ENCODE assay signal across 29 mouse cellular contexts in genomic region chr7:25585351-25586204, GRCm38 (mm10). TPM values are rescaled to one million over a fixed set of nuclear protein-coding genes. Genes with fewer than 3 reads are reported as not detected.
DNase-seq lines count a peak whose midpoint lies in the region; ATAC-seq lines count a peak whose summit lies in the region.
"Had no signal": no experiment of that assay in that cellular context is flagged by ENCODE, and none has a peak within 500 bp of the region (broad histone marks: within the 10 kb centered on the region; RNA-seq: fewer than 3 reads in every experiment).

No protein-coding gene starts in this region.

- no peak overlapping the region for H3K4me3 ChIP-seq in neural tube, embryonic 15.5 days (replicated peaks)
- no peak overlapping the region for H3K4me3 ChIP-seq in forebrain, embryonic 13.5 days
- H3K4me3 ChIP-seq: embryonic facial prominence, embryonic 12.5 days; embryonic facial prominence, embryonic 15.5 days; forebrain, embryonic 15.5 days; heart, embryonic 12.5 days; heart, embryonic 15.5 days had no signal

- ATAC-seq in neural tube, embryonic 15.5 days (ENCODE audit: low FRiP score) = no peak
- ATAC-seq in neutrophil, adult 5-6 weeks (ENCODE audit: extremely low read depth, insufficient number of reproducible peaks, low FRiP score, poor library complexity, severe bottlenecking) = peak; percentile 56; the same call in 1 of the 2 replicates
- no peak for ATAC-seq in forebrain, embryonic 13.5 days
- ATAC-seq: forebrain, embryonic 15.5 days; hindbrain, postnatal 0 days; inflammation-experienced regulatory T-cells, adult 6 months; intestine, embryonic 16.5 days had no signal

- DNase-seq in neural tube, embryonic 10.5 days (ENCODE audit: extremely low spot score, low spot score) = peak; percentile 4
- peak; percentile 62 for DNase-seq in A20 (ENCODE audit: low read depth, low spot score)
- peak; percentile 56 to 58 for DNase-seq in B cell, adult 2 months
- no peak for DNase-seq in thymus, postnatal 36 days
- DNase-seq: adrenal gland, adult 2 months; adrenal gland, postnatal 14 days; cerebellum, adult 18-20 months; cerebellum, adult 9-10 months; cerebellum, postnatal 14 days; gastrocnemius, postnatal 25 days; heart, postnatal 10 days; heart, postnatal 4 days had no signal

- no peak overlapping the region for H3K9ac ChIP-seq in neural tube, embryonic 15.5 days (replicated peaks)
- H3K9ac ChIP-seq in forebrain, embryonic 13.5 days = no peak overlapping the region
- H3K9ac ChIP-seq: embryonic facial prominence, embryonic 12.5 days; embryonic facial prominence, embryonic 15.5 days; forebrain, embryonic 15.5 days; heart, embryonic 12.5 days; heart, embryonic 15.5 days; hindbrain, embryonic 14.5 days had no signal

- H3K27me3 ChIP-seq in neural tube, embryonic 15.5 days (replicated peaks) = no peaks in the 10 kb centered on the region
- no peaks in the 10 kb centered on the region for H3K27me3 ChIP-seq in forebrain, embryonic 13.5 days
- H3K27me3 ChIP-seq: embryonic facial prominence, embryonic 12.5 days; embryonic facial prominence, embryonic 15.5 days; forebrain, embryonic 15.5 days; heart, embryonic 12.5 days; heart, embryonic 15.5 days had no signal

- WGBS in neural tube, embryonic 15.5 days = 83% methylated on average over 9 of the region's 9 CpGs
- WGBS in forebrain, embryonic 13.5 days = 79% methylated on average over 9 of the region's 9 CpGs

- H3K36me3 ChIP-seq in neural tube, embryonic 15.5 days = no peaks in the 10 kb centered on the region
- H3K36me3 ChIP-seq in forebrain, embryonic 13.5 days (ENCODE audit: poor library complexity, severe bottlenecking) = no peaks in the 10 kb centered on the region
- H3K36me3 ChIP-seq: embryonic facial prominence, embryonic 12.5 days; embryonic facial prominence, embryonic 15.5 days; forebrain, embryonic 15.5 days; heart, embryonic 12.5 days; heart, embryonic 15.5 days had no signal

- H3K27ac ChIP-seq in neural tube, embryonic 15.5 days (replicated peaks) = no peak overlapping the region
- H3K27ac ChIP-seq in forebrain, embryonic 13.5 days = no peak overlapping the region
- H3K27ac ChIP-seq: embryonic facial prominence, embryonic 12.5 days; embryonic facial prominence, embryonic 15.5 days; forebrain, embryonic 15.5 days; heart, embryonic 15.5 days; hindbrain, embryonic 14.5 days; hindbrain, postnatal 0 days had no signal

- no peaks in the 10 kb centered on the region for H3K4me1 ChIP-seq in neural tube, embryonic 15.5 days
- H3K4me1 ChIP-seq in forebrain, embryonic 13.5 days = no peaks in the 10 kb centered on the region
- H3K4me1 ChIP-seq: embryonic facial prominence, embryonic 12.5 days; embryonic facial prominence, embryonic 15.5 days; forebrain, embryonic 15.5 days; heart, embryonic 12.5 days; heart, embryonic 15.5 days had no signal

- H3K4me2 ChIP-seq in neural tube, embryonic 15.5 days = no peak overlapping the region
- no peak overlapping the region for H3K4me2 ChIP-seq in forebrain, embryonic 13.5 days
- H3K4me2 ChIP-seq: embryonic facial prominence, embryonic 12.5 days; embryonic facial prominence, embryonic 15.5 days; forebrain, embryonic 15.5 days; heart, embryonic 12.5 days; heart, embryonic 15.5 days; hindbrain, embryonic 14.5 days had no signal

- no peaks in the 10 kb centered on the region for H3K9me3 ChIP-seq in neural tube, embryonic 15.5 days (replicated peaks)
- H3K9me3 ChIP-seq in forebrain, embryonic 13.5 days (replicated peaks) = no peaks in the 10 kb centered on the region
- H3K9me3 ChIP-seq: embryonic facial prominence, embryonic 12.5 days; embryonic facial prominence, embryonic 15.5 days; forebrain, embryonic 15.5 days; heart, embryonic 15.5 days had no signal

RNA-seq across cellular contexts. Expression of gene Erich4, which starts 30.1 kb away (rescaled TPM):
- polyA plus RNA-seq in neural tube, embryonic 15.5 days (2015; fragmentation: Nextera tagmentation; extraction: Ambion mirVana) = 0.20 TPM in 1 of 2 replicates, not detected in the other
- total RNA-seq in neutrophil, adult 5-6 weeks (2017) = not detected in 2 replicates
- not detected in 2 replicates for polyA plus RNA-seq in forebrain, embryonic 13.5 days (2015; fragmentation: Nextera tagmentation; extraction: Ambion mirVana)
- total RNA-seq: adrenal gland, adult 2 months; adrenal gland, postnatal 14 days; common myeloid progenitor, adult 5-6 weeks; gastrocnemius, adult 8-10 months; gastrocnemius, postnatal 25 days; heart, postnatal 10 days; heart, postnatal 4 days; hindbrain, postnatal 0 days; MEL had no signal
- polyA plus RNA-seq: adrenal gland, adult 2 months; embryonic facial prominence, embryonic 12.5 days; embryonic facial prominence, embryonic 15.5 days; forebrain, embryonic 11.5 days; forebrain, embryonic 15.5 days; heart, embryonic 12.5 days; heart, embryonic 15.5 days; hindbrain, embryonic 11.5 days; hindbrain, embryonic 14.5 days; hindbrain, postnatal 0 days; inflammation-experienced regulatory T-cells, adult 6 months had no signal

RNA-seq across cellular contexts. Expression of gene Dmac2, which starts 33.6 kb away (rescaled TPM):
- 48.2 and 49.5 TPM in 2 replicates for polyA plus RNA-seq in neural tube, embryonic 15.5 days (2015; fragmentation: Nextera tagmentation; extraction: Ambion mirVana)
- 129 and 155 TPM in 2 replicates for total RNA-seq in neutrophil, adult 5-6 weeks (2017)
- 25.6 and 27.4 TPM in 2 replicates for polyA plus RNA-seq in forebrain, embryonic 13.5 days (2015; fragmentation: Nextera tagmentation; extraction: Ambion mirVana)

RNA-seq across cellular contexts. Expression of gene B3gnt8, which starts 40.9 kb away (rescaled TPM):
- 1.8 and 5.3 TPM in 2 replicates for polyA plus RNA-seq in neural tube, embryonic 15.5 days (2015; fragmentation: Nextera tagmentation; extraction: Ambion mirVana)
- 31.7 and 33.4 TPM in 2 replicates for total RNA-seq in neutrophil, adult 5-6 weeks (2017)
- polyA plus RNA-seq in forebrain, embryonic 13.5 days (2015; fragmentation: Nextera tagmentation; extraction: Ambion mirVana) = 0.67 and 0.69 TPM in 2 replicates

RNA-seq across cellular contexts. Expression of gene Ceacam2, which starts 45.9 kb away (rescaled TPM):
- 0.08 and 0.19 TPM in 2 replicates for polyA plus RNA-seq in neural tube, embryonic 15.5 days (2015; fragmentation: Nextera tagmentation; extraction: Ambion mirVana)
- not detected in 2 replicates for total RNA-seq in neutrophil, adult 5-6 weeks (2017)
- 0.14 and 0.15 TPM in 2 replicates for polyA plus RNA-seq in forebrain, embryonic 13.5 days (2015; fragmentation: Nextera tagmentation; extraction: Ambion mirVana)
- total RNA-seq: common myeloid progenitor, adult 5-6 weeks; hindbrain, postnatal 0 days; MEL had no signal
- polyA plus RNA-seq: adrenal gland, adult 2 months; embryonic facial prominence, embryonic 12.5 days; embryonic facial prominence, embryonic 15.5 days; forebrain, embryonic 11.5 days; heart, embryonic 12.5 days; heart, embryonic 15.5 days; hindbrain, embryonic 11.5 days; hindbrain, postnatal 0 days; intestine, embryonic 16.5 days had no signal

Comparison
In these comparisons a context has a peak if more than half of its experiments do, and no peak if none do; other contexts are left out.
1. DNase-seq: peak in neural tube, embryonic 10.5 days (single experiment), A20 (single experiment) and B cell, adult 2 months (2 of 2); none in thymus, postnatal 36 days (0 of 2).